8 mouse cellular contexts compared by ENCODE assay signal in the genomic region with DNA sequence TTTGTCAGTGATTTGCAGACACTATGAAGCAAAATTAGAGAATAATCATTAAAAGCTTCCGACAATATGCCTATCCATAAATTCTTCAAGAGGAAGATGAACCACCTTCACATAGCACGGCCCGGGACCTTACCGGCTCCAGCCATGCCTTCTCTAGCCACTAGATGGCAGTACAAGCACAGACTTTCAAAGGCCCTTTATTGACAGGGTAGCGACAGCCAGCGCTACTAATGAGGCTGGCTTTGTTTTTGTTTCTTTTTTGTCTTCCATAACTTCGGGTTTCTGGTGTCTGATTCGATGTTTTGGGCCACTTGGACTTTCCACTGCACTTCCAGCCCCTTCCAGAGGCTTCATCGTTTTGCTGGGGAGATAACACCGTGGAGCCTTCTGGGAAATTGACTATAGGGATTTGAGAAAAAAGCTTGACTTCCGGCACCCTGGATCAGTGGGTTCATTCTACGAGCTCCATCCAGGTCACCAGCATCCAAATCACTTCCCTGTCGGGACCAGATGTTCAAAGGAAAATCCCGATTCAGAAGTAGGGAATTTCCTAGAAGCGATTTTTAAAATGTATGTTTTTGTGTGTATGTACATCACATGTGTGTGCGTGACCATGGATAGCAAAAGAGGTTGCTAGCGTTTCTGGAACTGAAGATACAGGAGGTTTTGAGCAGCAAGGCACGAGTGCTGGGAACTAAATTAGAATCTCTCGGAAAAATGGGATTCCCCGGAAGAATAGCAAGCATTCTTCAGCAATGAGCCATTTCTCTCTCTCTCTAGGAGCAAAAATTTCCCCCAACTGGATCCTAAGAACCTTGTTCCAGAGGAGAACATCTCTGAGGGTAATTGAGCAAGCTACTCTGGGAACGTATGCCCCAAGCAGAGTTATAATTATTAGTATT.
DNase-seq lines count a peak whose midpoint lies in the region; ATAC-seq lines count a peak whose summit lies in the region.

No protein-coding gene starts in this region.

- H3K27me3 ChIP-seq in embryonic facial prominence, embryonic 13.5 days, result no peaks in the 10 kb centered on the region
- no peaks in the 10 kb centered on the region; the same call in 1 of the 2 replicates for H3K27me3 ChIP-seq in limb, embryonic 13.5 days
- H3K27me3 ChIP-seq in midbrain, embryonic 15.5 days (replicated peaks), result no peaks in the 10 kb centered on the region

- peaks cover 9% of the 10 kb centered on the region for H3K4me1 ChIP-seq in embryonic facial prominence, embryonic 13.5 days
- peaks cover 11% of the 10 kb centered on the region; the same call in 1 of the 2 replicates for H3K4me1 ChIP-seq in limb, embryonic 13.5 days
- H3K4me1 ChIP-seq in midbrain, embryonic 15.5 days, result peaks cover 15% of the 10 kb centered on the region

- peak overlapping the region; percentile 53 for H3K9ac ChIP-seq in embryonic facial prominence, embryonic 13.5 days
- H3K9ac ChIP-seq in limb, embryonic 13.5 days, result peak overlapping the region; percentile 46; the same call in 1 of the 2 replicates
- peak overlapping the region; percentile 41 for H3K9ac ChIP-seq in midbrain, embryonic 15.5 days

- H3K27ac ChIP-seq in embryonic facial prominence, embryonic 13.5 days, result no peak overlapping the region
- no peak overlapping the region for H3K27ac ChIP-seq in limb, embryonic 13.5 days
- H3K27ac ChIP-seq in midbrain, embryonic 15.5 days, result 0 out of 2 replicates have a peak overlapping the region, but pooled peaks have one; percentile 35

- peak; percentile 81; the same call in 1 of the 2 replicates for ATAC-seq in embryonic facial prominence, embryonic 13.5 days (ENCODE audit: insufficient number of reproducible peaks, insufficient read depth, low FRiP score, low TSS enrichment, low read depth)
- peak; percentile 89 for ATAC-seq in limb, embryonic 13.5 days (ENCODE audit: low FRiP score, low read depth)
- peak; percentile 91 for ATAC-seq in midbrain, embryonic 15.5 days (replicated peaks)

- H3K4me2 ChIP-seq in embryonic facial prominence, embryonic 13.5 days, result peak overlapping the region; percentile 55
- H3K4me2 ChIP-seq in limb, embryonic 13.5 days (replicated peaks), result peak overlapping the region; percentile 64
- peak overlapping the region; percentile 67 for H3K4me2 ChIP-seq in midbrain, embryonic 15.5 days

- no peaks in the 10 kb centered on the region for H3K36me3 ChIP-seq in embryonic facial prominence, embryonic 13.5 days
- no peaks in the 10 kb centered on the region for H3K36me3 ChIP-seq in limb, embryonic 13.5 days
- no peaks in the 10 kb centered on the region for H3K36me3 ChIP-seq in midbrain, embryonic 15.5 days (replicated peaks)

- 20% methylated on average over 21 of the region's 21 CpGs for WGBS in embryonic facial prominence, embryonic 13.5 days
- 20% methylated on average over 21 of the region's 21 CpGs for WGBS in limb, embryonic 13.5 days
- 22% methylated on average over 21 of the region's 21 CpGs for WGBS in midbrain, embryonic 15.5 days

- peak; percentile 83 for DNase-seq in 416B (ENCODE audit: low read depth)
- DNase-seq in adrenal gland, postnatal 4 days (ENCODE audit: low spot score in 2 of 2), result peak; percentile 52 to 72
- DNase-seq in heart, adult 9 months (ENCODE audit: low spot score in 2 of 2), result peak; percentile 74 to 84
- DNase-seq in kidney, adult 9 months, result peak; percentile 89
- DNase-seq in spleen, adult 18-20 months, result peak; percentile 65 to 84

- peak overlapping the region; percentile 40 for H3K4me3 ChIP-seq in embryonic facial prominence, embryonic 13.5 days
- peak overlapping the region; percentile 43 for H3K4me3 ChIP-seq in limb, embryonic 13.5 days
- peak overlapping the region; percentile 38 for H3K4me3 ChIP-seq in midbrain, embryonic 15.5 days

- H3K9me3 ChIP-seq in embryonic facial prominence, embryonic 13.5 days, result no peaks in the 10 kb centered on the region
- H3K9me3 ChIP-seq in limb, embryonic 13.5 days, result no peaks in the 10 kb centered on the region
- H3K9me3 ChIP-seq in midbrain, embryonic 15.5 days, result no peaks in the 10 kb centered on the region
